Mouse (Mus musculus) thymus, postnatal 10 days (tissue): ENCODE results near the gene Tnfrsf12a.
A peak's percentile ranks its signal among the peaks of the same experiment; 100 is the strongest.

Experiments used
- DNase-seq, 2 experiments: peaks; one replicate each; pipeline ENCODE4 v3.0.0; 2021; ENCODE audit warnings: low spot score in 2 of 2

Tnfrsf12a gene

GRCm38 (mm10) chr17:23681086-23681485, 3.8 kb upstream of the Tnfrsf12a start:
- DNase-seq: no peak

- no peak for DNase-seq
These were observed 3.1 kb upstream of the Tnfrsf12a start for GRCm38 (mm10) chr17:23680336-23680735.

- DNase-seq: no peak
These were observed 2.0 kb upstream of the Tnfrsf12a start, which contains the start of gene Cldn6 for GRCm38 (mm10) chr17:23679127-23679835. Gene Cldn6 (plus strand): TSS chr17:23679249.

GRCm38 (mm10) chr17:23676473-23677031, 716 bp downstream of the Tnfrsf12a start:
- DNase-seq: no peak

GRCm38 (mm10) chr17:23675564-23676281, 1.5 kb downstream of the Tnfrsf12a start:
- DNase-seq: no peak

GRCm38 (mm10) chr17:23675127-23675526, 2.1 kb downstream of the Tnfrsf12a start:
- DNase-seq: no peak

- no peak for DNase-seq
These were observed 2.9 kb downstream of the Tnfrsf12a start for GRCm38 (mm10) chr17:23674271-23674952.

GRCm38 (mm10) chr17:23673424-23674073, 3.7 kb downstream of the Tnfrsf12a start, which contains the start of the genes Hcfc1r1 and Thoc6:
Gene Hcfc1r1 (plus strand): TSS chr17:23673596.
Gene Thoc6 (minus strand): TSS chr17:23673882.
- peak; percentile 90 to 92 for DNase-seq

- no peak for DNase-seq
These were observed 4.5 kb downstream of the Tnfrsf12a start for GRCm38 (mm10) chr17:23672761-23673160.

- DNase-seq: no peak
These were observed 5.7 kb downstream of the Tnfrsf12a start for GRCm38 (mm10) chr17:23671519-23671918.

- DNase-seq: no peak
These were observed 6.7 kb downstream of the Tnfrsf12a start for GRCm38 (mm10) chr17:23670516-23671074.

GRCm38 (mm10) chr17:23665511-23665910, 11.8 kb downstream of the Tnfrsf12a start:
- DNase-seq: no peak

GRCm38 (mm10) chr17:23664556-23665021, 12.7 kb downstream of the Tnfrsf12a start:
- peak in 1 of 2 experiments; percentile 44 for DNase-seq

- DNase-seq: peak in 1 of 2 experiments; percentile 43
These were observed 15.7 kb downstream of the Tnfrsf12a start for GRCm38 (mm10) chr17:23661526-23661925.

GRCm38 (mm10) chr17:23660876-23661200, 16.4 kb downstream of the Tnfrsf12a start:
- no peak for DNase-seq

- peak in 1 of 2 experiments; percentile 49 for DNase-seq
These were observed 17.0 kb downstream of the Tnfrsf12a start, which contains the start of gene Bicdl2 for GRCm38 (mm10) chr17:23660117-23660875. Gene Bicdl2 (plus strand): TSS chr17:23660506.

- DNase-seq: no peak
These were observed 18.8 kb downstream of the Tnfrsf12a start for GRCm38 (mm10) chr17:23658450-23658849.

- DNase-seq: no peak
These were observed 22.9 kb downstream of the Tnfrsf12a start for GRCm38 (mm10) chr17:23654410-23654809.

- DNase-seq: no peak
These were observed 23.3 kb downstream of the Tnfrsf12a start for GRCm38 (mm10) chr17:23654001-23654400.

GRCm38 (mm10) chr17:23653324-23653723, 23.9 kb downstream of the Tnfrsf12a start:
- no peak for DNase-seq
